Mouse (Mus musculus): Measurements from ENCODE around the gene Ddx23.
A peak's percentile ranks its signal among the peaks of the same experiment; 100 is the strongest.

Ddx23 gene

DNA sequence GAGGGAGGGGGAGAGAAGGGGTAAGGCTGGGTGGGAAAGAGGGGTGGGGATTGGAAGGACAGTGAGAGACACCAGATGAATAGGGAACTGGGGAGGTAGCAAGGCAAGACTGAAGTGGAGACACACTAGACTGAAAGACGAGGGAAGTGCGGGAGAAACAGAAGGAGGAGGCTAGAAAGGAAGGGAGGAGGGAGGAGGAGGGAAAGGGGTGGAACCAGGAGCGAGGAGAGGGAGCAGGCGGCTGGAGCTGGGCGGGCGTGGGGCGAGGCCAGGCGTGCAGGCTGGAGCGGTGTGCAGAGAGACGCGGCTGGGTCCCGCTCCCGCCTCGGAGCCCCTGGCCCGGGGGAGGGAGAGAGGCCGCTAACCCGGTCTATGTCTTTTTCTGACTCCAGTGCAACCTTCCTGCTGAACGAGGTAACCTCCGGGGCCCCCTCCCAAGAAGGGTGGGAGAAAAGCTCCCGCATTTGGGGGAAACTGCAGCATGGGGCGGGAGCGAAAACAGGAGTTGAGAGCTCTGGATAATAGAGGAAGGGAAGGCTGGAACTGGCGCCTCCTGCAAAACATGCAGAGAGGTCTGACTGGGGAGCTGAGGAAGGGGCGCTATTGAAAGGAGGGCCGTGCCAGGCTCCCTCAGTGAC lies 30.5 kb downstream of the Ddx23 start:
- DNase-seq: peak; percentile 69

DNA sequence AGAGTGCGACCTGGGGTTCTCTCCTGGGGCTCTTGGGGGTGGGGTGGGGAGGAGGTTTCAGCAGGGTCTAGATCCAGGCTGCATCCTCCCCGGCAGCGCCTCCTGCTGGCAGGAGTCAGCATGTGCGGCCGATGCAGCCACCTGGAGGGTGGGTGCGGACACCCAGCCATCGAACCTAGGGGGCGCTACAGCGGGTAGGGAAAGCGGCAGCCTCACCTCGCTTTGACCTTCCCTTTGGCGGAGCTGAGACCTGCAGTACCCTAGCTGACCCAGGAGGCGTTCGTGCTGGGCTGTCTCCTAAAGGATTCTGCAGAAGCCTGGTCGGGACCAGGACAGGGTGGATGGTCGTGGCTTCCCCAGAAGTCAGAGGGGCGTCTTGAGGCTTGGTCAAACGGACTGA lies 31.2 kb downstream of the Ddx23 start:
- DNase-seq: peak; percentile 72

DNA sequence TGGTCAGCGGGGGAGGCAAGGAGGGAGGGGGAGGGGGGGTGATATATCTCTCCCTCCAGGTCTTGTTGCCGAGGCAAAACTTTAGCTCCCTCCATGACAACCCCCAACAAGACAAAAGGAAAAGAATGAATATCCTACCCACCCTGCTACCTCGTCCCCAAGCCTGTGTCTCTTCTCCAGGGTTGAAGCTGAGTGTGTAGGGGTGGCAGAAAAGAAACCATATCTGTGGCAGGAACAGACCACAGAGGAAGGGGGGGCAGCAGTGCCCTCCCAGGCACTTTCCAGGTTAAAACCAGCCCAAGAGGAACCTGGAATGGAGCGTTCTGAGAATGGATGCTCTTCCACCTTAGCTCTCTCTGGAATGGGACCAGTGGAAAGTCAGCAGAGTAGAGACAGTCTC lies 32.2 kb downstream of the Ddx23 start, which contains the start of gene Cacnb3:
Gene Cacnb3, plus strand, starts transcription at position 301 of the 400 bp plus-strand sequence.
- no peak for DNase-seq

DNA sequence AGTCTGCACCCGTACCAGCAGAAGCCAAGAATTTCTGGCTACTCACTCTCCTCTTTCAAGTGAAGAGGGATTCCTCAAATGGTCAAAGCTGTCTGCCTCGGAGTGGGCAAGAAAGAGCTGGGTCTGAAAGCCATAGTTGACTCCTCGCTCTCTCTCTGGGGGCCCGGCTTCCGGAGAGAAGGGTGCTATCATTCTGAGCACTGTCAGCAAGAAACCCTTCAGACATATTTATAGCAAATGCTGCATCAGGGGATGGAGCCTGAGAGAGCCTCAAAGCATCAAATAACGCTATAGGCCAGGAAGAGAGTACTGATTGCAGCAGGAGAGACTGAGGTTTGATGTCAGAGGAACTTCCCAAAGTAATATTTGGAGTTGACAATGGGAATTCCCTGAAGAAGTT lies 33.2 kb downstream of the Ddx23 start:
- no peak for DNase-seq

DNA sequence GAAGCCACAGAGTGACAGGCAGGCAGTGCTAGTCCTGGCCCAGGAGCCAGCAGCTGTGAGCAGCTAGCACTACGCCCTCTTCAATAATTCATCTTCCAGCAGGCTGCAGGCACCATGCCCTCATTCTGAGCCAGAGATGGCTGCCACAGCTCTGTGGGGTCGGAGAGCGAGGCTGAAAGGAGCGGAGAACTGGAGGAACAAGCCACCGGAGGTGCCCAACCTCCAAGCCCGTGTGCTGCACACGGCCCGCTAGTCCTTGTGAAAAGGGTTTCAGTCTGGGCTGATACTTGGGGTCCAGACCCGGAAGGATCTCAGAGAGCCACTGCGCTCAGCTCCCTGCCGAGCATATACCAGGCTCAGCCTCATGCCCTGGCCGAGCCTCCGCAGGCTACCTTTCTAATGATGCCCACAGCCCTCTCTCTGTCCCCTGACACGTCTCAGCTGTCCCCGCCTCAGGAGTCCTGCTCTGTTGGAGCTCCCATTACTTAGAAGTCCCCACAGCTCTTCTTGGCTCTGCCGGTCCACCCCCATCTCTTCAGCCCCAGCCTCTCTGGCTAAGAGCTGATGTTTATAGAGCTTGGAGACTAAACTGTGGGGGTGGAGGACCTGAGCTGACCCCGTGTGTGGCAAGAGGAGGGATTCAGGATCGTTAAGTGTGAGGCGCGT lies 34.0 kb downstream of the Ddx23 start:
- DNase-seq: no peak

DNA sequence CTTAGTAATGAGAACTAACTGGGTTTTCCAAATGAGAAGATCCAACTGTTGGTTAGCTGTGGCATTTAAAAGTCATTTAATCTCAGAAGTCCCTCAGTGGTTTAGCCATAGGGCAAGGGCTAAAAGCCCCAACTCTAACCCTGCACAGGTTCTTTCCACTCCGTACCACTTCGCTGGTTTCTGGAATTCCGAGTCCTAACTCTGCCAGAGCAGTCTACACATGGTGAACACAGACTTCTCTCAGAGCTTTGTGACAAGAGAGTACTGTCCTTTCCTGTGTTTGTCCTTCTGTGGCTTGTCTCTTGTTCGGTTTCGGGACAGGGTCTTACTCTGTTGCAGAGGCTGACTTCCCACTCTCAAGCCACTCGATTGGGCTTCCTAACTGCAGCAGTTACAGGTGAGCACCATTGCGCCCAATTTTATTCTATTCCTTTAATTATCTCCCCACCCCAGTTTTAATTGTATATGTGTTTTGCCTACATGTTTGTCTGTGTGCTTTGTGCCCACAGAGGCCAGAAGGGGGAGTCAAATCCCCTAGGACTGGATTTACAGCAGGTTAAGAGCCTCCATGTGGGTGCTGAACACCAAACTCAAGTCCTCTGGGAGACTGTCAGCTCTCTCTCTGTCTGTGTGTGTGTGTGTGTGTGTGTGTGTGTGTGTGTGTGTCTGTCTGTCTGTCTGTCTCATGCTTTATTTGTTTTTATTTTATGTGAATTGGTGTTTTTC lies 36.0 kb downstream of the Ddx23 start:
- no peak for DNase-seq

DNA sequence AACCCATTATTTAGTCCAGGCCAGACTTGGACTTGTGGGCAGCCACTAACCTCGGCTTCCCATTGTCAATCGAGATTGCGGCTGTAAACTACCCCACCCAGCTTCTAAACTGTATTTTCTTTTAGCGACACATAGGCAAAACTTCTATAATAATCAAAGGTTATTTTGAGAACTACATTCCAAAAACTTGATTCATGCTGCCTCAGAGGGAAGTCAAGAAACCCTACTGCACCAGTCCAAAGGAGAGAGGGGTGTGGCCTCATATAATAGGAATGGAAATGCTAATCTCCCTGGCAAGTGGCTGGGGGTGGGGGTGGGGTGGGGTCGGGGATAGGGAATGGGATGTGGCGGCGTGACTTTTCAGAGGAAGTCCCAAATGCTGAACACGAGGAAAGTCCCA lies 36.6 kb downstream of the Ddx23 start:
- DNase-seq: no peak

DNA sequence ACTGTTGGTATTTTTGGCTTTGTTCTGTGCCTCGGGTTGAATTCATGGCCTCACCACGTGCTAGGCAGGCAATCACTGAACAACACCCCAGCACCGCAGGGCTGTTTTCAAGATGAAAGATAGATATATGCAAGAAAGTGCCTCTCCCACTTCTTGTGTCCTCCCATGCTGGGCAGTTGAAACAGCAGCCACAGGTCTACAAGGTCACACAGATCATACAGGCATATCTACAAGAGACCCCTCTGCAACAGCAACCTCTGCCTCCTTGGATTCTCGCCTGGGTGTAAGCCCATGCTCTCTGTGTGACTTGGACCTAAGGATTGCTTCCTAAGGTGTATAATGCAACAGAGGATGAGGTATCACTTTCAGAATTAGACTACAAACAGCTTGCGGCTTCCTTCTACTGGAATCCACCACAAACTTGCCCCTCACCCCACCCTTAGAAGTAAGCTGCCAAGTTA lies 39.3 kb downstream of the Ddx23 start:
- no peak for DNase-seq

DNA sequence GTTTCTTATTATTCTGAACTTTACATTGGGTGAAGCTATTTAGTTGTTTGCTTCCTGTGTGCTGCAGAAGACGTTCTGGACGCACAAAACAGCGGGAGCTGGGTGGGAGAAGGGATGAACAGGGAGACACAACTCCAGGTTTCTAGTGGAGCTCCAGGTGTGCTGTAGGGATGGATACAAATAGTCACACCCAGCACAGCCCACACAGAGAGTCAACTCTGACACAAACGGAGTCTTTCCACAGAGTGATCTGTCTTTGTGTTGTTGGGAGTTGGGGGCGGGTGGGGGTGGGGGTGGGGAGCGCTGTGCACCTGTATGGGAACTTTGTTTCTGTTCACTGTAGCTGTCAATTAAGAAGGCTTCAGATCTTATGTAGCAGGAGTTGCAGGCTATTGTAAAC lies 40.0 kb downstream of the Ddx23 start:
- DNase-seq: no peak

DNA sequence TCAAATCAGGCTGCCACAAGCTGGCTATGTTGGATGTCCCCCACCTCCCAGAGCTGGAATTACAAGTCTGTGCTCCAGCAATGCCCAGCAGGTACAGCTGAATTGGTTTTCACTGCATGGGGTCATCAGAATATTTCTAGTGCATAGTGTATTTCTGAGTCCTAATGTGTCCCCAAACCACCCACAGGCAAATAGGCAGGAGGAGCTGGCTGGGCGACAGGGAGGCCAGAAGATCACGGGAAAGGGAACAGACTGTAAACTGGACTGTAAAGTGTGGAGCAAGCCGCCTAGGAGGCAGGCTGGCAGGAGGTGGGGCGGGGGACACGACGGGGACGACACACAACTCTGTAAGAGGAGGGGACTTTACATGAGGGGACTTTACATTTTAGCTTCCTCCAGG lies 40.5 kb downstream of the Ddx23 start:
- peak; percentile 46 for DNase-seq

DNA sequence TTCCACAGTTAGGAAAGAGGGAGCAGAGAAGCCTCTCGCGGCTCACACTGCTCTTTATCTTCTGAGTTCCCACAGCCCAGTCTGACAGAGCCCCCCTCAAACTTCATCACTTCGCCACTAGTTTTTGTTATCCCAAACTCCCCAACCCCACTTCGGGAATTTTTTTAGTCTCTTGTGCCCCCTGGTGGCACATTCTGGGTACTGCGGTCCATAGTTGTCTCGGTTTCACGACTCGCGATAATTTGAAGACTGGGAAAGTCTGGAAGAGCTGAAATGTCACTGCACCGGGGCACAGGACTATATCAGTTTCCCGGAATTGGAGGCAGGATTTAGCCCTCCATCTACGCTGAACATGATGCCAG lies 45.5 kb downstream of the Ddx23 start:
- DNase-seq: peak; percentile 82

DNA sequence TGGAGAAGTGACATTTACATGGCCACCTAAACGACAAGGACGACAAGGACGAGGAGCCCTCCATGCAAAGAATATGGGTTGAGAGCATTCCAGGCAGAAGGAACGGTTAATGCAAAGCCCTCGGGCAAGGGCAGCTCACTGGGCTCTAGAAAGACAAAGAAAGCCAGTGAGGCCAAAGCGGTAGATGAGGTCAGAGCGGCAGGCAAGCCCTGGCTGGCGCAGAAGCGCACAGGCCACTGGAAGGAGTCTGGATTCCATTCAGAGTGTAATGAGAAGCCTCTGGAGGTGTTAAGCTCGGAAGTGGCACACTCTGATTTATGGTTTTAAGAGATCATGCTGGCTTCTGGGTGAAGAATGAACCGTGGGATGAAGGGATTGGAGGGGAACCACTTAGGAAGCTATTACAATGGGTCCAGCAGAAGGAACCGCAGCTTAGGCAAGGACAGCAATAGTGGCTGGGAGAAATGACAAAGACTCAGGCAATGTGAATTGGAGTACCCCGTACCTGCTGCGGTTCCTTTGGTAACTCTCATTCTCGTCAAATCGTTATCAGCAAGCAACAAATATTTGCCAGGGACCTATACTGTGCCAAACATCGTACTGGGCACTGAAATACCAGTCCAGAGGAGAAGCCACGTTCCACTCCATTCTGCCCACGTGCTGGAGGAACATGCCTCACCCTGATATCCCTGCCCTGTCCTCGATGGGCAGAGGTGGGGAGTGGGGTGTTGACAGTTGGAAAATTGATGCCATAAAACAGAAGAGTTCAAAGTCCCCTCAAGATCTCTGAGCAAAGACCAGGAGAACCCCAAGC lies 46.1 kb downstream of the Ddx23 start:
- DNase-seq: peak; percentile 49

DNA sequence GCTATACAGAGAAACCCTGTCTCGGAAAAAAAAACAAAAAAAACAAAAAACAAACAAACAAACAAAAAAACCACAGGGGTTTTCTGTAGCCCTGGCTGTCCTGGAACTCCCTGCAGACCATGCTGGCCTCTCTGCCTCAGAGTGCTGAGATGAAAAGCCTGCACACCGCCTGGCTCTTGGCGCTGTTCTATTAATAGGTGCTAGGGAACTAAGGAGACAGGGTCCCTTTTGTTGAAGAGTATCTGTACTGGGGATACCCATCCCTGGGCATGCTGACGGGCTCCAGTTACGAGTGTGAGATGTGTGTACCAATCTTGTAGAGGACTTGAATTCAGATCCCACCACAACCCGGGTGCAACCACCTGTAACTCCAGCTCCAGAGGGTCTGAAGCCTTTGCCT lies 46.9 kb downstream of the Ddx23 start:
- no peak for DNase-seq

DNA sequence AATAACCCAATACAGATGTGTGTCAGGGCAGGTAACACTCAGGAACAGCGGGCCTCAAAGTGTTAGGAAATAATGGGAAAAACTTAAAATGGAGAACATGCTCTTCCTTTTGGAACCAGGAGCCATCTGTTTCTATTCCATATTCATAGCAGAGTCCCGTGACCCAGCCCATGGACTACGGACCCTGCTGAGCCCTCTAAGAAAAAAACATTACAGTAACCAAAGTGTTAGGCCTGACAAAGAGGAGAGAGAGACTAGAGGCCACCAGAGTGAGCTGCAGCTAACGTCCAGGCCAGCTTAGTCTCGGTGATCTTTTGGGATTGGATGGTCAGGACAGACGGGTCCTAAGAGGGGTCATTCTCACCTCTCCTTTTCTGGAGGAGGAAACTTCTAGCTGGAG lies 47.7 kb downstream of the Ddx23 start:
- DNase-seq: peak; percentile 76

DNA sequence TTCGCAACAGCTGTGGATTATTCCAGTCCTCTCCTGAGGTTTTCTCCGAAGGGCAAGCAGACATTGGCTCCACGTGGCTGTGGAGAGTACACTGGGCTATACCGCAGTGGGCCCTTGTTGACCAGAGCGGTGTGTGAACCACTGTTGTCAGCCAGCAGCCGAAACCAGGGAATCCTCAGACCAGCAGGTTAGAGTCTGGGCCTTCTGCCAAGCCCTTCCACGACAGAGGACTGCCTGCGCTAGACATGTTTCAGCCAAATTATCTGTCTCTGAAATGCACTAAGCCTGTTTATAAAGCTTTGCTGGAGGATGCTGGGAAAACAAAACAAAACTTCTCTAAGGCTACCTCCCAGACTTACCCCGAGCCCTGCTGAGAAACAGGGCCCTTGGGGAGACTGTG lies 48.1 kb downstream of the Ddx23 start:
- peak; percentile 77 for DNase-seq

DNA sequence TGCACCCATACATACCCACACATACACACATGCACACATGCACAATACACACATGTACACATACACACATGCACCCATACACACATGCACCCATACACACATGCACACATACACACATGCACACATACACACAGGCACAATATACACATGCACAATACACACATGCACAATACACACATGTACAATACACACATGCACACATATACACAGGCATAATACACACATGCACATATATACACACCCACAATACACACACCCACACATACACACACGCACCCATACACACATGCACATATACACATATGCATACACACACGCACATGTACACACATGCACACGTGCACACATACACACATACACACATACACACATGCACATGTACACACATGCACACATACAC lies 50.5 kb downstream of the Ddx23 start:
- DNase-seq: no peak

DNA sequence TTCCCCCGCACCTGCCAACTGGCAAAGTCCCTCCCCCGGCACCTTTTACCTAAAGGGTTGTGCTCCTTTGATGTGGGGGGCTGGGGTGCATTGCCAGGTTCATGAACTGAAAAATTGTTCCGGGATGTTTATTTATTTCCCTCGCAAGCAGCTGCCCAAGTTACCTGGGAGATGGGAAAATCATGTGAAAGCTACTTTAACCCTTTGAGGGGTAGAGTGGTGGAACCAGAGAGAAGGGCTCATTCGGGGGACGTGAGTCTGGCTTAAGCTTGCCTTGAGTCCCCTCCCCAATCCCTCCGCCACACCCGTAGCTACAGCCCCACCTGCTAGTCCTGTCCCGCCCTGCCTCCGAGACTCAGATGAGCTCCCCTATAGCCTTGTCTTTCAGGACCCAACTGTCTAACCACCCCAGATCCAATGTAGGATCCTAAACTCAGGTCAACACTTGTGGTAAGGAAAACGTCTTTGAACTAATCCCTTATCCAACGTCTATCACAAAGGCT lies 52.5 kb downstream of the Ddx23 start:
- DNase-seq: no peak

DNA sequence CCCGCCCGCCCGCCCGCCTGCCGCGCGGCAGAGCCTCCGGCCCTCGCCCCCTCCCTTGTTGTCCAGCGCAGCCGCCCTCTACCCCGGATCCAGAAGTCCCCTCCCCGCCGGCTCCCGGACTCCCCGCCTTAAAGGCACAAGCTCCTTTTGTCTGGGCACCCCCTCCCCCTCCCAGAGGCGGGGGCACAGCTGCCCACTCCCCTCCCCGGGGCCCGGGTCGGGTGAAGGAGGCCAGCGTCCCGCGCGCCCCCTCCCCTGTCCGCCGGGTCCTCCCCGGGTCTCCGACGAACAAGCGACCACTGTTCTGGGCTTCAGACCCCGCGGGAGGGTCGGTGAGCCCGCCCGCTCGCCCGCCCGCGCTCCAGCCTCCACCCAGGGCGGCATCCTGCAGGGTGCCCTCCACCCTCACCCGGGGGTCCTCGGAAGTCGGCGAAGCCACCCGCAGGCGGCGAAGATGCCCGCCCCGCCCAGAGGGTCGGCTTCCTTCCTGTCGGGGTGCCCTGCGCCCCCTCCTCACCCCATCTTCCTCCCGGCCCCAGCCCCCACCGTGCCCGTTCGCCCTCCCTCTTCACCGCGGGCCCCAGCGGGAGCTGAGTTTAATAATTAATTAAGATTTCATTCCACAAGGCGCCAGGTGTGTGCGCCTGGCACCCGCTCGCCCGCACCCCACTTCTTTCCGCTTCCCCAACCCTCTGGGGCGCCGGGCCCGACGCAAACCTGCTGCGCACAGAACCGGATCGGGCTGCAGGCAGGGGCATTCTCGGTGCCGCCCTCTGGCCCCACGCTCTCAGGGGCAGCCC lies 53.2 kb downstream of the Ddx23 start, which contains the start of gene Adcy6:
Gene Adcy6, minus strand, starts transcription at position 746 of the 800 bp plus-strand sequence.
- peak; percentile 89 for DNase-seq

DNA sequence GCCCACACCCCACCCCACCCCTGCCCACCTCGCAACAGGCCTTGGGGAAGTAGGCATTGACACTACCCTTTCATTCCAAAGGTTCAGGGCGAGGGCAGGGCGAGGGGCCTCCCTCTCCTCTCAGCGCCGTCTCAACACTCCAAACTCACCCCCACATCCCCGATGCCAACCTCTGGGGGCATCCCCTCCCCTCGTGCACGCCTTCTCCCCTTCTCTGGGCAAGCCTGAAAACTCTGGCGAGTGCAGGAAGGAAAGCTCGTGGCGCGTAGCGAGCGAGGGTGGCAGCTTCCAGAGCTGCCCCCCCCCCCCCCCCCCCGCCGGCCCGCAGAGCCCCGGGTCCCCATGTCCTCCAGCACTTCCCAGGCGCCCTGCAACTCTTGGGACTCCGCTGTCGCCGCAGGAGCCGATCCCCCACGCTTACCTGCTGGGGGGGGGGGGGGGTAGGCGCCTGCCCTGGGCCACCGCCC lies 53.9 kb downstream of the Ddx23 start:
- peak; percentile 50 for DNase-seq

DNA sequence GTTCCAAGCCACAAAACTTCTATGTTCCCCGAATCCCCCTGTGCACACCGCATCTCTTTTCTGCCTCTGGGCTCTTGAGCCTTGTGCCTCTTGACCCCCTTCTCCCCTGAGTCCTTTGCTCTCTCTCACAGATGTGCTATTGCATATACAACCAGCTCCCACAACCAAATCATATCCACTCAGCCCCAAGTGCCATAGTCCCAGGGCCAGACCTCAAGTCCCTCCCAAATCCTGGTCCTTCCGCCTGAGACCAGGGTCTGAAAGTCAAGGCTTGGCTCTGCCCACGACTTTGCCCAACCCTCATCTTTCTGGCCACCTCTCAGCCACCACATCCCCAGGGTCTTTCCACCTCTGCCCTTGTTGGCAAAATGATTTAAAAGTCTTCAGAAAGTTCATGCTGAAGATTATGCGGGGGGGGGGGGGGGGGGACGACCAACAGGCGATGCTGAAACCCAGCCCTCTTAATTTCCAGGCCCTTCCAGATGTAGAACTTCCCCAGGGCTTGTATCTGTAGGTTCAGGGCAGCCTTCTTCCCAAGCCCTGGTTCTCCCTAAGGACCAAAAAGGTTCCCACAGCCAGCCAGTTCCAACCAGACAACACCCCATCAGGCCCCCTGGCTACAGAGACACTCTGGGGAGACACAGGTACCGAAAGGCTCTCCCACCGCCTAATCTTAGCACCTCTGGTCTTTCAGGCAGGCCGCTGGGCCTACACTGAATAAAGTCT lies 54.5 kb downstream of the Ddx23 start:
- DNase-seq: peak; percentile 42

DNA sequence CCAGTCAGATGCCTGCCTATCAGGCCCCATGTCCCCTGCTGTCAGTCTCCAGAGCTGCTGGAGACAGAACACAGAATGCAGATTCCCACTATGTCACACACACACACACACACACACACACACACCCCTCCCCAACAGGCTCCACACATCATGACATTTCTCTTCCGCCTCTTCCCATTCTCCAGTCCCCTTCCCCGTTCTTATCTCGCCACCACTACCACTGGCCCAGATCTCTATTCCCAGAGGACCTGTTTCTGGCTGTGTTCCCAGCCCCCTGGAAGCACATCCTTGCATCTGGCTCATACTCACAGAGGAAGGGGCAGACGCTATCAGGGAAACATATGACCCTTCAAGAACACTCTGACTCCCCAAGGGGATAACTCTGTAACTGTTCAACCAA lies 55.1 kb downstream of the Ddx23 start:
- peak; percentile 77 for DNase-seq
